Comparison of ENCODE assay signal across 9 mouse cellular contexts in the genomic region with DNA sequence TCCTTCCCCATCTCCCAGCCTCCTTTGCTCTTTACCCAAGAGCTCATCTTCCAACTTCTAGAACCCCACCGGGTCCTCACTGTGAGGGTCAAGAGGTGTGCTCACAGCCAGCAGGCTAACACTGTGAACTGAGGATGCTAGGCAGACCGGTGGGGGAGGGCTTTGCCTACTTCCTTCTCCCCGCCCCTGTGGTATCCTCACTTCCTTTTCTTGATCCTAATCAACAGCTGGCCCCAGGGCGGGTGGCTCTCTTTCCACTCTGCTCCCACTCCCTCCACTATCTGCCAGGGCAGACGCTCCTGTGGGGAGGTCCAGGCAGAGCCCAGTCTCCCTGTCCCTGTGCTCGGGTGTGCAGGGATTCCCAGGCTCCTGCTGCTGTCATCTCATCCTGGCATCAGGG. TPM values are rescaled to one million over a fixed set of nuclear protein-coding genes. Genes with fewer than 3 reads are reported as not detected.
A peak's percentile ranks its signal among the peaks of the same experiment; 100 is the strongest.
DNase-seq lines count a peak whose midpoint lies in the region; ATAC-seq and TF ChIP-seq lines count a peak whose summit lies in the region.
"Had no signal": no experiment of that assay in that cellular context is flagged by ENCODE, and none has a peak within 500 bp of the region (broad histone marks: within the 10 kb centered on the region; RNA-seq: fewer than 3 reads in every experiment).

No protein-coding gene starts in this region.

- peak; percentile 49; the same call in 1 of the 2 replicates for TF ChIP-seq POLR2A in lung, adult 2 months (IDR thresholded peaks at IDR 0.05; ENCODE audit: borderline replicate concordance, extremely low read depth, low read depth, low read length)

- no peaks in the 10 kb centered on the region for H3K9me3 ChIP-seq in heart, embryonic 11.5 days (replicated peaks; ENCODE audit: control insufficient read depth, low read length)
- H3K9me3 ChIP-seq in embryonic facial prominence, embryonic 15.5 days (replicated peaks): no peaks in the 10 kb centered on the region
- no peaks in the 10 kb centered on the region for H3K9me3 ChIP-seq in stomach, embryonic 16.5 days (replicated peaks; ENCODE audit: control insufficient read depth, low read length)
- no peaks in the 10 kb centered on the region for H3K9me3 ChIP-seq in midbrain, embryonic 14.5 days (ENCODE audit: control insufficient read depth, low read length)
- no peaks in the 10 kb centered on the region for H3K9me3 ChIP-seq in neural tube, embryonic 15.5 days (replicated peaks)
- H3K9me3 ChIP-seq: limb, embryonic 13.5 days had no signal

- H3K4me2 ChIP-seq in heart, embryonic 11.5 days: 0 out of 2 replicates have a peak overlapping the region, but pooled peaks have one; percentile 14
- no peak overlapping the region for H3K4me2 ChIP-seq in embryonic facial prominence, embryonic 15.5 days (replicated peaks)
- H3K4me2 ChIP-seq in stomach, embryonic 16.5 days (ENCODE audit: low read depth, low read length): 0 out of 2 replicates have a peak overlapping the region, but pooled peaks have one; percentile 19
- H3K4me2 ChIP-seq in midbrain, embryonic 14.5 days (ENCODE audit: low read length): no peak overlapping the region
- H3K4me2 ChIP-seq in neural tube, embryonic 15.5 days: no peak overlapping the region
- H3K4me2 ChIP-seq: limb, embryonic 13.5 days had no signal

- ATAC-seq in heart, embryonic 11.5 days (replicated peaks; ENCODE audit: insufficient number of reproducible peaks, low FRiP score, low TSS enrichment): no peak
- ATAC-seq in embryonic facial prominence, embryonic 15.5 days (ENCODE audit: insufficient number of reproducible peaks, low FRiP score, low TSS enrichment, low read depth): no peak
- ATAC-seq in stomach, embryonic 16.5 days (ENCODE audit: insufficient read depth, low FRiP score): no peak
- no peak for ATAC-seq in midbrain, embryonic 14.5 days (ENCODE audit: low FRiP score, low TSS enrichment)
- ATAC-seq in neural tube, embryonic 15.5 days (ENCODE audit: low FRiP score): no peak

- no peak overlapping the region for H3K4me3 ChIP-seq in heart, embryonic 11.5 days (ENCODE audit: low read depth, low read length)
- H3K4me3 ChIP-seq in embryonic facial prominence, embryonic 15.5 days (replicated peaks): no peak overlapping the region
- no peak overlapping the region for H3K4me3 ChIP-seq in lung, adult 2 months (replicated peaks; ENCODE audit: extremely low read depth, low read depth, low read length)
- no peak overlapping the region for H3K4me3 ChIP-seq in stomach, embryonic 16.5 days (replicated peaks; ENCODE audit: low read length)
- H3K4me3 ChIP-seq in midbrain, embryonic 14.5 days (replicated peaks; ENCODE audit: low read depth, low read length): no peak overlapping the region
- no peak overlapping the region for H3K4me3 ChIP-seq in neural tube, embryonic 15.5 days (replicated peaks)
- H3K4me3 ChIP-seq: limb, embryonic 13.5 days had no signal

- H3K4me1 ChIP-seq in heart, embryonic 11.5 days (ENCODE audit: control insufficient read depth, insufficient read depth, low read length): peaks cover 18% of the 10 kb centered on the region
- peaks cover 60% of the 10 kb centered on the region for H3K4me1 ChIP-seq in embryonic facial prominence, embryonic 15.5 days
- H3K4me1 ChIP-seq in lung, adult 2 months (ENCODE audit: control insufficient read depth, insufficient read depth, low read length): peaks cover 9% of the 10 kb centered on the region
- peaks cover 21% of the 10 kb centered on the region for H3K4me1 ChIP-seq in stomach, embryonic 16.5 days (ENCODE audit: control insufficient read depth, insufficient read depth, low read length)
- H3K4me1 ChIP-seq in midbrain, embryonic 14.5 days (ENCODE audit: control insufficient read depth, insufficient read depth, low read length): no peaks in the 10 kb centered on the region
- 0 out of 2 replicates have a peak, but pooled peaks cover 8% of the 10 kb centered on the region for H3K4me1 ChIP-seq in neural tube, embryonic 15.5 days

- no peak overlapping the region for H3K27ac ChIP-seq in heart, embryonic 11.5 days (ENCODE audit: low read depth, low read length)
- peak overlapping the region; percentile 49; the same call in 1 of the 2 replicates for H3K27ac ChIP-seq in embryonic facial prominence, embryonic 15.5 days (replicated peaks)
- peak overlapping the region; percentile 58 for H3K27ac ChIP-seq in stomach, embryonic 16.5 days (ENCODE audit: low read length)
- no peak overlapping the region for H3K27ac ChIP-seq in midbrain, embryonic 14.5 days (replicated peaks; ENCODE audit: low read depth, low read length)
- no peak overlapping the region for H3K27ac ChIP-seq in neural tube, embryonic 15.5 days (replicated peaks)
- H3K27ac ChIP-seq: limb, embryonic 13.5 days had no signal

- WGBS in heart, embryonic 11.5 days (ENCODE audit: insufficient replicate concordance): 19% methylated on average over 6 of the region's 6 CpGs
- 23% methylated on average over 6 of the region's 6 CpGs for WGBS in embryonic facial prominence, embryonic 15.5 days
- WGBS in lung, adult 2 months: 16% methylated on average over 6 of the region's 6 CpGs
- WGBS in stomach, embryonic 16.5 days: 21% methylated on average over 6 of the region's 6 CpGs
- WGBS in midbrain, embryonic 14.5 days: 57% methylated on average over 6 of the region's 6 CpGs
- WGBS in neural tube, embryonic 15.5 days: 46% methylated on average over 6 of the region's 6 CpGs

- no peak for TF ChIP-seq CTCF in lung, adult 2 months (IDR thresholded peaks at IDR 0.05; ENCODE audit: insufficient read depth, low read length)

- H3K36me3 ChIP-seq in heart, embryonic 11.5 days (ENCODE audit: control insufficient read depth, insufficient read depth, low read length): no peaks in the 10 kb centered on the region
- no peaks in the 10 kb centered on the region for H3K36me3 ChIP-seq in embryonic facial prominence, embryonic 15.5 days
- no peaks in the 10 kb centered on the region for H3K36me3 ChIP-seq in stomach, embryonic 16.5 days (ENCODE audit: control insufficient read depth, insufficient read depth, low read length)
- H3K36me3 ChIP-seq in midbrain, embryonic 14.5 days (ENCODE audit: control insufficient read depth, insufficient read depth, low read length): no peaks in the 10 kb centered on the region
- no peaks in the 10 kb centered on the region for H3K36me3 ChIP-seq in neural tube, embryonic 15.5 days
- H3K36me3 ChIP-seq: limb, embryonic 13.5 days had no signal

- intact Hi-C loops in heart, postnatal 25 days (cut with DNase I): no loop called here

- peaks cover 36% of the 10 kb centered on the region for H3K27me3 ChIP-seq in heart, embryonic 11.5 days (ENCODE audit: control insufficient read depth, insufficient read depth, low read length)
- H3K27me3 ChIP-seq in embryonic facial prominence, embryonic 15.5 days: peaks cover 7% of the 10 kb centered on the region
- no peaks in the 10 kb centered on the region for H3K27me3 ChIP-seq in stomach, embryonic 16.5 days (ENCODE audit: control insufficient read depth, insufficient read depth, low read length)
- H3K27me3 ChIP-seq in midbrain, embryonic 14.5 days (ENCODE audit: control insufficient read depth, insufficient read depth, low read length): no peaks in the 10 kb centered on the region
- H3K27me3 ChIP-seq in neural tube, embryonic 15.5 days (replicated peaks): peaks cover 8% of the 10 kb centered on the region; the same call in 1 of the 2 replicates

- DNase-seq in heart, postnatal 25 days (ENCODE audit: low spot score): no peak
- peak; percentile 18 for DNase-seq in lung, adult 2 months
- no peak for DNase-seq in right cerebral cortex, postnatal 25 days
- DNase-seq in midbrain, embryonic 14.5 days: no peak

- no peak overlapping the region for H3K9ac ChIP-seq in heart, embryonic 11.5 days (ENCODE audit: low read depth, low read length)
- no peak overlapping the region for H3K9ac ChIP-seq in embryonic facial prominence, embryonic 15.5 days
- H3K9ac ChIP-seq in stomach, embryonic 16.5 days (ENCODE audit: low read length): no peak overlapping the region; the same call in 1 of the 2 replicates
- no peak overlapping the region for H3K9ac ChIP-seq in midbrain, embryonic 14.5 days (replicated peaks; ENCODE audit: low read length)
- no peak overlapping the region for H3K9ac ChIP-seq in neural tube, embryonic 15.5 days (replicated peaks)
- H3K9ac ChIP-seq: limb, embryonic 13.5 days had no signal

RNA-seq across cellular contexts. Expression of a gene that starts 1.5 kb away (rescaled TPM):
- 1.2 and 2.0 TPM in 2 replicates for polyA plus RNA-seq in heart, embryonic 11.5 days (2014; fragmentation: Nextera tagmentation; extraction: Ambion mirVana)
- total RNA-seq in heart, postnatal 25 days (2021): under 1 TPM; 0.44 to 0.50 TPM
- 2.6 and 2.8 TPM in 2 replicates for polyA plus RNA-seq in embryonic facial prominence, embryonic 15.5 days (2015; fragmentation: Nextera tagmentation; extraction: Ambion mirVana)
- 6.9 and 7.3 TPM in 2 replicates for polyA plus RNA-seq in lung, adult 2 months (2012; rRNA removed)
- polyA plus RNA-seq in stomach, embryonic 16.5 days (2015; fragmentation: Nextera tagmentation; extraction: Ambion mirVana): 1.6 and 2.8 TPM in 2 replicates
- polyA plus RNA-seq in midbrain, embryonic 14.5 days (2014; fragmentation: Nextera tagmentation; extraction: Ambion mirVana): 0.27 and 0.62 TPM in 2 replicates
- 0.36 and 15.5 TPM in 2 replicates for polyA plus RNA-seq in neural tube, embryonic 15.5 days (2015; fragmentation: Nextera tagmentation; extraction: Ambion mirVana)

RNA-seq across cellular contexts. Expression of a gene that starts 15.6 kb away (rescaled TPM):
- 27.7 and 29.7 TPM in 2 replicates for polyA plus RNA-seq in heart, embryonic 11.5 days (2014; fragmentation: Nextera tagmentation; extraction: Ambion mirVana)
- total RNA-seq in heart, postnatal 25 days (2021): 10 to 100 TPM; 17.9 to 20.3 TPM
- polyA plus RNA-seq in embryonic facial prominence, embryonic 15.5 days (2015; fragmentation: Nextera tagmentation; extraction: Ambion mirVana): 77.8 and 85.7 TPM in 2 replicates
- 66.5 and 84.7 TPM in 2 replicates for polyA plus RNA-seq in lung, adult 2 months (2012; rRNA removed)
- polyA plus RNA-seq in stomach, embryonic 16.5 days (2015; fragmentation: Nextera tagmentation; extraction: Ambion mirVana): 35.3 and 37.6 TPM in 2 replicates
- polyA plus RNA-seq in midbrain, embryonic 14.5 days (2014; fragmentation: Nextera tagmentation; extraction: Ambion mirVana): 322 and 380 TPM in 2 replicates
- 314 and 353 TPM in 2 replicates for polyA plus RNA-seq in neural tube, embryonic 15.5 days (2015; fragmentation: Nextera tagmentation; extraction: Ambion mirVana)

RNA-seq across cellular contexts. Expression of a gene that starts 26.0 kb away (rescaled TPM):
- 1.0 and 1.4 TPM in 2 replicates for polyA plus RNA-seq in heart, embryonic 11.5 days (2014; fragmentation: Nextera tagmentation; extraction: Ambion mirVana)
- 10 to 100 TPM; 14.6 to 17.5 TPM for total RNA-seq in heart, postnatal 25 days (2021)
- polyA plus RNA-seq in embryonic facial prominence, embryonic 15.5 days (2015; fragmentation: Nextera tagmentation; extraction: Ambion mirVana): 14.2 and 15.1 TPM in 2 replicates
- 4.1 and 4.7 TPM in 2 replicates for polyA plus RNA-seq in lung, adult 2 months (2012; rRNA removed)
- polyA plus RNA-seq in stomach, embryonic 16.5 days (2015; fragmentation: Nextera tagmentation; extraction: Ambion mirVana): 1.1 and 1.2 TPM in 2 replicates
- polyA plus RNA-seq in midbrain, embryonic 14.5 days (2014; fragmentation: Nextera tagmentation; extraction: Ambion mirVana): 0.87 and 0.98 TPM in 2 replicates
- 1.6 TPM in 2 replicates for polyA plus RNA-seq in neural tube, embryonic 15.5 days (2015; fragmentation: Nextera tagmentation; extraction: Ambion mirVana)

RNA-seq across cellular contexts. Expression of a gene that starts 36.4 kb away (rescaled TPM):
- polyA plus RNA-seq in heart, embryonic 11.5 days (2014; fragmentation: Nextera tagmentation; extraction: Ambion mirVana): not detected in 2 replicates
- total RNA-seq in heart, postnatal 25 days (2021): 1 to 10 TPM in 1 of 2 experiments, under 1 TPM in 1; 0.81 to 1.1 TPM
- polyA plus RNA-seq in embryonic facial prominence, embryonic 15.5 days (2015; fragmentation: Nextera tagmentation; extraction: Ambion mirVana): 0.16 TPM in 1 of 2 replicates, not detected in the other
- polyA plus RNA-seq in lung, adult 2 months (2012; rRNA removed): 0.95 and 2.0 TPM in 2 replicates
- 0.90 and 1.3 TPM in 2 replicates for polyA plus RNA-seq in stomach, embryonic 16.5 days (2015; fragmentation: Nextera tagmentation; extraction: Ambion mirVana)
- polyA plus RNA-seq in midbrain, embryonic 14.5 days (2014; fragmentation: Nextera tagmentation; extraction: Ambion mirVana): 0.30 and 0.34 TPM in 2 replicates
- 1.4 and 1.7 TPM in 2 replicates for polyA plus RNA-seq in neural tube, embryonic 15.5 days (2015; fragmentation: Nextera tagmentation; extraction: Ambion mirVana)

Comparison
In these comparisons a context has a peak if more than half of its experiments do, and no peak if none do; other contexts are left out.
1. H3K27ac ChIP-seq: peak in embryonic facial prominence, embryonic 15.5 days (single experiment) and stomach, embryonic 16.5 days (single experiment); none in heart, embryonic 11.5 days (single experiment), midbrain, embryonic 14.5 days (single experiment) and neural tube, embryonic 15.5 days (single experiment).
2. H3K4me2 ChIP-seq: peak in heart, embryonic 11.5 days (single experiment) and stomach, embryonic 16.5 days (single experiment); none in embryonic facial prominence, embryonic 15.5 days (single experiment), midbrain, embryonic 14.5 days (single experiment) and neural tube, embryonic 15.5 days (single experiment).